Mouse (Mus musculus) skeletal muscle tissue, adult 2 months (tissue): Measurements from ENCODE around the gene Tsks.

Experiments
- DNase-seq: peaks from one replicate; pipeline ENCODE4 v3.0.0-alpha.2; 2012; ENCODE audit warnings: low read depth, low spot score

The Tsks gene

GRCm38 (mm10) chr7:44978300-44978699, 35.3 kb downstream of the Tsks start:
- DNase-seq, result no peak

DNA sequence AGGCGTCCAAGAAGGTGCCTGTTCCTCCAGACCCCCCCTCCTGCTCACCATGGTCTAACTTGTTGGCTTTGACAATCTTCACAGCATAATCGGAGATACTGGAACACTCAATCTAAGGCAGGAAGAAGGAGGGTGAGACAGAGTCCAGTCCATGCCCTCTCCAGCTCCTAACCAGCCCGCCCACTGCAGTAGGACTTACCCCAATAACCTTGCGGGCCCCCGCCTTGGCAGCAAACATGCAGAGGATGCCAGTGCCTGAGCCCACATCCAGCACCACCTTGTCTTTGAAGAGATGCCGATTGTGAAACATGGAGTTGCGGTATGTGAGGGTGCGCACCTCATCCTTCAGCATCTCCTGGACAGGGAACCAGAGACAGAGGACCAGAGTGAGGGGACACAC, 38.5 kb downstream of the Tsks start:
- no peak for DNase-seq

- peak; percentile 71 for DNase-seq
Measured at GRCm38 (mm10) chr7:44983085-44983484, 40.1 kb downstream of the Tsks start.

DNA sequence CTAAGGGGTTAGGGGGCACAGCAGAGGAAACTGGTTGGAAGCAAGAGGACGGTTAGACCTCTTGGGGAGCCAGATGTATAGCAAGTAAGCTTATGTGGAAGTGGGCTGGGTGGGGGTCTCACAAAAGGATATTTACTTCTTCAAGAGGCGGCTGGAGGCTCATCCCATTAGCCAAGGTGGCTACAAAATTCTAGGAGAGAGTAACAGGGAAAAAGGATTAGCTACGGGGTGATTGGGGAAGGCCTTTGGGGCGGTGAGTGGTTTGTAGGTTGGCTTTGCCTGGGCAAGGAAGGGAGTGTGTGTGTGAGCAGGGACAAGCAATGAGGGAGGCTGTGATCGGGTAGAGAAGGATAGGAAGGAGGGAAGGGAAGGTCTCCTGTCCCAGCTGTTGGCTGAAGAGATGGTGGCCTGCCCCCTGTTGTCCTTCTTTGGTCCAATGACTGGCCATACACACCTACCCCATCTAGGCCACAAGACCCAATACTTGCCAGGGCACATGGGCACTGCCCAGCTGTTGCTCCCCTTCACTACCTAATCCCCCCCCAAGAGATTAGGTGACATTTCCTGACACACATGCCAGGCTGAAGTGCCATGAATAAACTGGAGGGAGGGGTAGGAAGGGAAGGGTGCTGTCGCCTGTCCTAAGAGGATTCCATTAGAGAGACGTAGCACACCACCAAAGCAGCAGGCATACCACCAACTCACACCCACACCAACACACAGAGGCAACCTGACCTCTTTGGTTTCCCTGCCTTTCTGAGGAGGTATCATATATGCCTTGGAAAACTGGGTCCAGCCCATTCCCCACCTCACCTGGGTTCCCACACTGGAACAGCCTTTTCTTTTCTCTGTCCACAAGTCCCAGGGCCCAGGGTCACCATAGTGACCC, 41.2 kb downstream of the Tsks start:
- DNase-seq, result peak; percentile 82

DNA sequence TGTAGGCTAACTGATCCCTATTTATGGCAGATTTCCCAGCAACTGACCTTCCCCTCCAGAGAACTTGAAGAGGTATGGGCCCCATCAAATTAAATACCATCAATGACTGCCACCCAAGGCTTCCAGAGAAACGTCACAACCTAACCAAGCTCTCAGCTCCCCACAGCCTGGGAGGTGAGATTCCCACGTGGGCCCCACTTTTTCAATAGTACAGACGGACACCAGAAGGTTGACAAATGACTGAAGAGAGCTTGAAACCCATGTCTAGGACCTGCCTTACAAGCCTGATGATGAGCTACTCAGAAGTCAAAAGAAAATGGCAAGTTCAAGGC, 41.8 kb downstream of the Tsks start:
- peak; percentile 44 for DNase-seq

- DNase-seq, result peak; percentile 56
Measured at GRCm38 (mm10) chr7:44985595-44986191, 42.7 kb downstream of the Tsks start.

GRCm38 (mm10) chr7:44986192-44986878, 43.3 kb downstream of the Tsks start, which contains the start of gene Prmt1:
Gene Prmt1 (minus strand): TSS chr7:44986568.
- DNase-seq, result peak; percentile 100

DNA sequence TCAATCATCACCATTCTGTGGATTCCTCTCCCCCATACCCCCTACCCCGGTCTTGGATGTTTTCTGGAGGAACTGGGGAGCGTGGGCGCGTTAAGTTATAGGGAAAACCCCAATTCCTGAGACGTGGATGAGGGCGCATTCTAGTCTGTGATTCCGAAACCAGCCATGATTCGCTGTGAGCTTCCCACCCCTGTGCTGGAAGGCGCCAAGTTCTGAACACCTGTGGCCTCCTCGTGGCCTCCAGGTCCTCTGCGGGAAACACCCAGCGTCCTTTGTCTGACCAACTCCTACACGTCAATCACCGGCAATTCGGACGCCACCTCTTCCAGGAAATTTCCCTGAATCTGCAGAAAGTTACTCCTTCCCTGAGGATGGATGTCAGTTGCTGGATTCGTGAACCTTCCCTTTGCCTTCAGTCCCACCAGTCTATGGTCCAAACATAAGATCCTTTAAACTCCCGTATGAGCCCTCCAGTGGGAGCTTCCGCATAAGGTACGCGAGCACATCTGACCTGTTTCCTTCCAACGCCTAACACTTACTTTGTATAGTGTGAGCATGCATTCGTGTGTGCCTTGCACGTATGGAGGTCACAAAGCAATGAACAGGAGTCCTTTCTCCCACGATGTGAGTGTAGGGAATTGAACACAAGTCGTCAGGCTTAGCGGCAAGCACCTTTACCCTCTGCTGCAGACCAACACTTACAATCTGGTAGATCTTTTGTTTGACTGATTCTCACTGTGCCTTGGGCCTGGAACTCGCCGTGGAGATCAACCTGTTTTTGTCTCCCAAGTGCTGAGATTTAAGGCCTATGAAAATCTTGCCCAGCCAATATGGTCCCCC, 44.1 kb downstream of the Tsks start:
- DNase-seq, result no peak

GRCm38 (mm10) chr7:44996672-44997071, 53.7 kb downstream of the Tsks start:
- no peak for DNase-seq

DNA sequence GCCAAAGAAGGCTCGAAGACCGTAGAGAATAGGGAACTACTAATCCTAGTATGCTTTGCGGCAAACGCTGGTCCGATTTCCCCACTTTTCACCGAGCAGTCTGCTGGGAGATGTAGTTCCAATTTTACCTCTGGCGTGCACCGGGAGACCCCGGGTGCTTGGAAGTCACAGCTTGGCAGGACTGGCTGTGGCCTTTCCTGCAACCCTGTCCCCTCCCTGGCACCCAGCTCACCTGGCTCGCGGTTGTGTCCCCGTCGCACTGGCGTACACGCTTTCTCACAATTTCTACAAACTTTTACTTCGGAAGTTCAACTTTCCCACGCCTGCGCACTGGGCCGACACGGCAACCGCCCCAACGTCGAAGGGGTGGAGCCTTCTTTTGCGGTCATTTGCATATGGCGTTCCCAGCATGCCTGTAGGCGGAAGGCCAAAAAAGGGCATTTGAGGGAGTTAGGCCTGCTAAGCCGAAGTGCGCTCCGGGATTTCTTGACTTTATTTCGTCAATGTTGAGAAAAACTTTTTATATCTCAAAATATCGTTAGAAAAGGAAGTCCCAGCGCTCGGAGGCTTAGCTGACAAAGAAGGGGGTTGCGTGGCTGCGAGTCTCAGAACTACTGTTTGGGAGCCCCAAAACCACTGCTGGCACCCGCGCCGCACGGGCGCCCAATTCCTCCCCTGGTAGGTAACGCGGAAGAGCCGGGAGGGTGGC, 54.4 kb downstream of the Tsks start, which contains the start of gene Irf3:
Gene Irf3, plus strand, starts transcription at position 418 of the 709 bp plus-strand sequence.
- peak; percentile 96 for DNase-seq

GRCm38 (mm10) chr7:44997940-44998428, 55.0 kb downstream of the Tsks start:
- no peak for DNase-seq

- no peak for DNase-seq
Measured at GRCm38 (mm10) chr7:44998501-44998955, 55.5 kb downstream of the Tsks start, which contains the start of gene Bcl2l12. Gene Bcl2l12 (minus strand): TSS chr7:44998712.

GRCm38 (mm10) chr7:44999753-45000152, 56.7 kb downstream of the Tsks start:
- DNase-seq, result no peak

GRCm38 (mm10) chr7:45000539-45001114, 57.6 kb downstream of the Tsks start:
- DNase-seq, result no peak

DNA sequence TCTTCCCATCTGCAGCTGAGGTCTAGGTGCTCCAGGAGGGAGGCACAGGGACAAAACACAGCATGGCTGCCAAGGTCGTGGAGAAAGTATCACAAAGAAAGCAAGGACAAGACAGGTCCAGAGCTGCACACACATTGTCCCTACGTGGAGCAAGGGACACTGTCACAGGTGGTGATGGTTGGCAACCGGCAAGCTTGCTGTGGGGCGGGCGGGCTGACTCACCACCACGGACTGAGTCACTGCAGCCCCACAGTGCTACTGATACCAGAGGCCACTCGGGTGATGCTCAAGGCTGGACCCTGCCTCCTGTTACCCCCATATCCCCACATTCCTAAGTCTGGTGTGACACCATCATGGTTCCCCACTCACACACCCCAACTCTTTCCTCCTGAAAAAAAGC, 59.4 kb downstream of the Tsks start:
- no peak for DNase-seq

- no peak for DNase-seq
Measured at GRCm38 (mm10) chr7:45004546-45004945, 61.5 kb downstream of the Tsks start.

- DNase-seq, result no peak
Measured at GRCm38 (mm10) chr7:45005321-45005992, 62.5 kb downstream of the Tsks start.

DNA sequence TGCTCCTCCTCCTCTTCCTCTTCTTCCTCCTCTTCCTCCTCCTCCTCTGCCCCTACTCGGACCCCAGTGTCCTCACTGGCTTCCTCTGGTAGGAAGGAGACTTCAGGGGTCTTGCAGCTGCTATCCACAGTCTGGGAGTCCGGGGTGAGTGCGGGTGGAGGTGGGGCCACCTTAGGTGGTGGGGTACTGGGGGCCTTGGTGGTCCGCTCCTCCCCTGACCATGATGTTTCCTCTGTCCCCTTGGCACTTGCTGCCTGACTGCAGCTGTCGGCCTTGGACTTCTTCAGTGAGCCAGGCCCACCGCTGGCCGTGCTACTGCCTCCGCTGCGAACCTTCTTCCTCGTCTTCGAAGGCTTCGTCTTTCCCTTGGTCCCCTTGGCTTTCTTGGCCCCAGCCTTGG, 63.5 kb downstream of the Tsks start:
- no peak for DNase-seq

GRCm38 (mm10) chr7:45007141-45007540, 64.1 kb downstream of the Tsks start:
- no peak for DNase-seq
